Mouse (Mus musculus) brown adipose tissue, adult 24 weeks (tissue): ENCODE data around the gene Pcolce2. TPM values are rescaled to one million over a fixed set of nuclear protein-coding genes. Genes with fewer than 3 reads are reported as not detected.

ENCODE experiments used
- H3K27ac ChIP-seq: fragments of 200-500 bp; replicated peaks from 2 replicates; pipeline ENCODE4 v1.5.1; 2012; ENCODE audit warnings: low read depth, mild to moderate bottlenecking, low read length
- H3K4me1 ChIP-seq: fragments of 200-500 bp; 2 replicates; pipeline ENCODE4 v1.6.1; 2012; ENCODE audit warnings: low read length, mixed read lengths; ENCODE audit not compliant: control insufficient read depth, insufficient read depth, insufficient read length
- H3K4me3 ChIP-seq: fragments of 200-500 bp; 2 replicates; pipeline ENCODE4 v1.5.1; 2012; ENCODE audit warnings: low read depth, mild to moderate bottlenecking, low read length, moderate library complexity; ENCODE audit not compliant: insufficient read depth
- polyA plus RNA-seq: library from polyadenylated mRNA; stranded (reverse); fragments of >200 nt; gene quantifications from 2 replicates; pipeline ENCODE4 v1.2.4, GENCODE M21; 2012; ENCODE audit not compliant: missing spikeins, insufficient read depth, insufficient read length

Pcolce2 gene
- polyA plus RNA-seq, 1 experiment = 12.2 TPM

DNA sequence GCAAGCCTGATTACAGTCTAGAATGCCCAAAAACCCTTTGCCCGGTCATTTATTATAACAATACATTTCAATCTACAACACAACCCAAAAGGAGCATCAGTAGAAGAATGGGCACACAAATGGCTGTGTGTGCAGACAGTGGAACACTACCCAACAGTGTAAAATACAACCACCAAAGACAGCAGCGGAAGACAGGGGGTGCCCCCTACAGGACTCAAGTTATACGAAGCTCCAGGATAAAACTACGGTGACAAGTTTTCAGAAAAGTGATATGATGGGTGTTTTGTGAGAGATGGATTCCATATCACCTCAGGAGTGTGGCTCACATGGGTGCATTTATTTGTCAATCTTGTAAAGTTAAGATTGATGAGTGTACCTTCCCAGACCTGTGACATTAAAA is 38.6 kb downstream of the Pcolce2 start:
- H3K27ac ChIP-seq = no peak overlapping the region
- H3K4me1 ChIP-seq = no peaks in the 10 kb centered on the region; the same call in 1 of the 2 replicates

DNA sequence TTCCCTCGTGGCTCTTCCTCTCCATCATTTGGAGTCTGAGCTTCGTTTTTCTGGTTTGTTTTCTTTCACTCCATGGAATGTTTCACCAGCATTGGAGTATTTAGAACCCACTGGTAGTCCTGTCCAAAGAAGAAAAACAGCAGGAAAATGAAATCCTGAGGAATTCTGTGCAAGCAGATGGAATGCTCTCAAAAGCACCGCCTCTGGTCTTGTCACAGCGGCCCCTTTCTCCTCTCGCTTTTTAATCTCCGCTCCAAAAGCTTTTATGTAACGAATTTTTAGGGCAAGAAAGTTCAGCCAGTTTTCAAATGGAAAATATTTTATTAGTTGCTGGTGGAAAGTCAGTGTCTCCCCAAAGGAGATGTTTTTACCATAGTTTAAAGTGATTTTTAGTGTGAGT is 42.6 kb downstream of the Pcolce2 start:
- no peak overlapping the region for H3K27ac ChIP-seq
- H3K4me3 ChIP-seq = no peak overlapping the region
- no peaks in the 10 kb centered on the region; the same call in 1 of the 2 replicates for H3K4me1 ChIP-seq

More for the DNA sequence above, 38.6 kb downstream of the Pcolce2 start:
- H3K4me3 ChIP-seq = no peak overlapping the region

DNA sequence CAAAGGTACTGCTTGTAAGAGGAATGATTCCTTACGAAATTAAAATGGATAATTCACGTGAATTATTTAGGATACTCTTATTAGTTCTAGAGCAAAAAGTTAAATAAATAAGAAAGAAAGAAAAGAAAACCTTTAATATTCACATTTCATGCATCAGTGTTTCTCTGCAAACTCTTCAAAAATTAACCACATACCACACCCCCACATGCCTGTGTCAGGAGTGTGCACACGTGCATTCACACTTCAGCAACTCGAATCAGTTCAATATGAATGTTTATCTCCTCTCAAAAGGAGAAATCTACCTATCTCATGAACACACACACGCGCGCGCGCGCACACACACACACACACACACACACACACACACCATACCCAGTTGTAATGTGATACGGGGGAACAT is 43.3 kb downstream of the Pcolce2 start:
- H3K4me3 ChIP-seq = no peak overlapping the region
- no peaks in the 10 kb centered on the region for H3K4me1 ChIP-seq
- no peak overlapping the region for H3K27ac ChIP-seq

DNA sequence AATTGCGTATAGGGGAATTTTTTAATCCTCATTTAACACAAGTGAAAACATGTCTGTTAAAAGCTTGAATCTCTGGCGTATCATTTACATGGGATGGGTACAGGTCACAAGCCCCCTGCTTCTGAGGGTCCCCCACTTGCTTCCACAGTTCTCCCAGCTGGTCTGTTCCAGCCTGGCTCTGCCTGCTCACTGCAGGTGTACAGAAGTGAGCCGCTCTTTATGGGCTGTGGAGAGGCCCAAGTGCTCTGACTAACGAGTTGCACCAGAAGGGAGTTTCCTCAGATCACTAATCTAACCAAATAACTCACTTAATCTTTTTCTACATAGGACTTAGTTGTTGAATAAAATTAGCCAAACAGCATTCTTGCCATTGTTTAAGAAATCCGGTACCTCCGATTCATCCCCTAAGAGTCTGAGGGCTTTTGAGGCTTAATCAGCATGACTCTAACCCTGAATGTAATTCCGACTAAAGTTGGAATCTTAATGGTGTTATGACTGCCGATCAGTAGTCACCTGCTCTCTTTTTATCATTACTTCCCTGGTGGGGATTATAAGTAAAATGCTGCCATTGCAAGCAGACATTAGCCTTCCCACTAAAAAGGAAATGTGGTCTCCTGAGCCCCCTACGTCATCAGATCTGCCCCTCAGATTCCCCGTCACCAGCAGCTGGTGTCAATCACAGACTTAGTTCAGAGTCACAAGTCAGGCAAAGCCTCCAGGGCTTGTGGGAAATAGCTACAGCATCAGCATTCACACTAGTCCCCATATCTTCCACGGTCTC is 48.4 kb downstream of the Pcolce2 start:
- Histone ChIP-seq H3K4me1 (no peaks in the 10 kb centered on the region), H3K27ac (no peak overlapping the region), H3K4me3 (no peak overlapping the region)

DNA sequence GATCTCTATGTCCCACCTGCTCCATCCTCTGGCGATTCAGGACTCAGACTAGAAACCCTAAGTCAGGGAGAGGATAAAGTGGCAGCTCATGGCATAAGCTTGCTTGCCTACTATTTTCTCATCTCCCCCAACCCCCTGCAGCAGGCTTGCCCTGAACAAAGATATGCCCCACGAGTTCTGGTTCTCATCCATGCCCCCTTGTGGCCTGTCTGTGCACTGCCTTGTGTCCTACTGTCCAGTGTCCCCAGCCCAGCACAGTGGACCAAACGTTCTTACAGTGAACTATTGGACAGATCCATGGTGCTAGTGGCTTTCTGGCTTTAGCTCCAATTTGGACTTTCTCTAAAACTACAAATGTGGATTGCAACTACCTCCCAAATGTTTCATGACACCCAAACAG is 50.7 kb downstream of the Pcolce2 start:
- H3K27ac ChIP-seq = no peak overlapping the region
- H3K4me1 ChIP-seq = no peaks in the 10 kb centered on the region
- no peak overlapping the region for H3K4me3 ChIP-seq

DNA sequence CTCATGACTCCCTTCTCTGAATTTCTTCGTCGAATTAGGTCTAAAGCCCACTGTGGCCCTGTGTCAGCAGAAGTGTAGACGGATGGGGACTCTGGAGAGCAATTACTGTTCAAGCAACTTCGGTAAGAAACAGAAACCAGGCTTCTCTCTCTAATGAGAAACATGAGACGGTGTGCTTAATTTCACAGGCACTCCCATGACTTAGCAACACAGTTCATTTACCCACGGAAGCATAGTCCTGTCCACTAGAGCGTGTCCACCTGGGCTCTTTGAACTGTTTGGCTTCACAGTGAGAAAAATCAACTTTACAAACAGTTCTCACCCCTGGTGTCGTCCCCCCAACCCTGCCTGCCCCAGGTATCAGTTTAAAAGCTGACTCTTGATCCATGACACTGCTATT is 55.4 kb downstream of the Pcolce2 start:
- Histone ChIP-seq H3K27ac (no peak overlapping the region), H3K4me1 (no peaks in the 10 kb centered on the region), H3K4me3 (no peak overlapping the region)

DNA sequence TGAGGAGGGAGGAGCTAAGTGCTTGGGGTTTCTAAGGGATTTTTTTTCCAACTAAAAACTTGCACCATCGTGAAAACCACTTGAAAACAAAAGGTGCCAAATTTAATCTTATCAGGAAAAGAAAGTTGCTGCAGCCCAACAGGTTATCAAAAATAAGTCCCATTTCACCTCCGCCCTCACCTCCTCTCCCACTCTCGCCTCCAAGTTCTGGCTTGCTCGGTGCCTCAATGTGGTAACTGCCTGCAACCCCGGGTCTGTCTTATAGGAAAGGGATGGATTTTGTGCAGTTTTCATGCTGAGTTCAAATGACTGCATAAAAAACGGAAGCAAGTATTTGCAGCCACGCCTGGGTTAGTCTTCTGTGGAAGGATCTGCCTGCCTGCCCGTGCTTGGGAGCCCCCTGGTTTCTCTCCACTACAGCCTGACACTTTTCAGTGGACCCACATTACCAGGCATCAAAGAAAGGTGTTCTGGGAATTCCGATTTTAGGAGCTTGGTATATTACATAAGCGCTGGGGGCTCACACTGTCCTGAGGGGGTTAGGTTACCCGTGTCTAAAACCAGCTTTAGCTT is 56.2 kb downstream of the Pcolce2 start:
- no peaks in the 10 kb centered on the region for H3K4me1 ChIP-seq
- no peak overlapping the region for H3K4me3 ChIP-seq
- H3K27ac ChIP-seq = no peak overlapping the region

DNA sequence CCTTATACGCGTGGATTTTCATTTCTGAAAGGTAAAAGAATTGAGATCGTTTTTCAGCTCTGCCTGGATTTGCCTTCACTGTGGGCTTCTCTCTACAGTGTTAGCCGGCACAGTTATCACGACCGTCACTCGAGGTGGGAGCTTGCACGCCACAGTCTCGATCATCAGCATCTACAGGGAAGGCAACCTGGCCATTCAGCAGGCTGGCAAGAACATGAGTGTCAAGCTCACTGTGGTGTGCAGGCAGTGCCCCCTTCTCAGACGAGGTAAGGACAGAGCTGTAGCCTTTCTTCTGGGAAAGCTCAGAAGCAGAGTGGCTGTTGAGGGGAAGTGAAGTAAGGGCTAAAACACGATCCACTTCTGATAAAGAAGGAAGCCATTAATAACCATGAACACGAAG is 57.1 kb downstream of the Pcolce2 start:
- H3K4me1 ChIP-seq = no peaks in the 10 kb centered on the region
- no peak overlapping the region for H3K4me3 ChIP-seq
- H3K27ac ChIP-seq = no peak overlapping the region

DNA sequence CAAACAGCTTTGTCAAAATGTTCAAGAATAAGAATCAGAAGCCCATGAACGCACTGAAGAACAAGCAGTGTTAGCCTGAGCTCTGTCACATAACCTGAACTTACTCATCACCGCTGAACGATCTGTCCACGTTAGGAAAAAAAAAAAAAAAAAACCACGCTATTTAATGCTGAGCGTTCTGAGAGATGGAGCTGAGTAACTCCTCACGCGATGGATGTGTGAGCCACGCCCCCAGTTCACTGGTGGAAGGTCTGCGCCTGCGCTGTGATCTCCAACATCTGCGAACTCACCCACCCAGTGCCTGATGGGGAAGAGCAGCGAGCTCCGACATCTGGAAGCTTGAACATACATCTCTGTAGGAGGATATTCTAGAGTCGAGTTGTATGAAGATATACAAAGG is 57.6 kb downstream of the Pcolce2 start:
- Histone ChIP-seq H3K4me3 (no peak overlapping the region), H3K27ac (no peak overlapping the region), H3K4me1 (no peaks in the 10 kb centered on the region)

DNA sequence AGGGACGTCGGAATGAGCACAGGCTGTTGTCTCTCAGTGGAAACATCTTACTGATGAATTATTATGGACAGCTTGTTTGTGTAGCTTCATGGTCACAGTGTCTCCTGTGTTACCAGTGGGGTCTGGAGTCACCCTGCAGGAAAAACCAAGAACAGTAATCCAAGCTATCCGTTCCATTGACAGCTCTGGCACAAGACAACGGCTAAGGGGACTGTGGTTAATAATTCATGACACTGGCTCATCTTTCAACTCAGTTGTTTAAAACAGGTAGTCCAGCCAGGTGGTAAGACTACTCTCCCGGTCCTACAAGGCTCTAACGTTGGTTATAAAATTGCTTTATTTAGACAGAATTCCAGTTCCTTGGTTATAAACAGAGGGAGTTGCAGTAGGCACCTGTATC is 59.2 kb downstream of the Pcolce2 start:
- no peak overlapping the region for H3K4me3 ChIP-seq
- no peaks in the 10 kb centered on the region for H3K4me1 ChIP-seq
- no peak overlapping the region for H3K27ac ChIP-seq

DNA sequence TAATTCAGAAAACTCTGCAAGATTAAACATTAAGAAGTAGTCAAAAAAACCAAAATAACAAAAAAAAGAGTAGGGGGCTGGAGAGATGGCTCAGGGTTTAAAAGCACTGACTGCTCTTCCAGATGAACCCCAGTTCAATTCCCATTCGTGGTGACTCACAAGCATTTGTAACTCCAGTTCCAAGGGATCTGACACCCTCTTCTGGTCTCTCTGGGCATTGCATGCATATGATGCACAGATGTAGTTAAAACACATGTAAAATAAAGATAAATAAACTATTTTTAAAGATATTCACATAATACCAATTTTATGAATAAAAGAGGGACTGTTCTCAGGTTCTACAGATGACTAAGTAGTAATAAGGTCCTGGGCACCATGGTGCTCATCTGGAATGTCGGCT is 60.4 kb downstream of the Pcolce2 start:
- no peak overlapping the region for H3K4me3 ChIP-seq
- no peaks in the 10 kb centered on the region for H3K4me1 ChIP-seq
- no peak overlapping the region for H3K27ac ChIP-seq

DNA sequence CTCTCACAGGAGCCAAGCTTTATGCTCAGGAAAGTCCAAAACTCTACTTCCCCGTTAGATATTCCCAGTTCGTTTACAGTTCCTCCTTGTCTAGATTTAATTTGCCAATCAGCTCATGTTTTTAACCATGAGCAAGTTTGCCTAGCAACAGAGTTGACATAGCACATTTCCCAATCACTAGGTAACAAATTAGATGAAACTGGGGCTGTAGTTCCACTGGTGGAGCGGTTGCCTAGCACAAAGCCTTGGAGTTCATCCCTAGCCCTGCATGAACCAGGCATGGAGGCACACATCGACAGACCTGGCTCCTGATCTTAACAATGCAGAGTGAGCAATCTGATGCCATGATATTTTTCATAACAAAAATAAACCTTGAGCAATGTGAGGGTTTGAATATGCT is 61.9 kb downstream of the Pcolce2 start:
- Histone ChIP-seq H3K4me1 (no peaks in the 10 kb centered on the region), H3K4me3 (no peak overlapping the region), H3K27ac (no peak overlapping the region)

DNA sequence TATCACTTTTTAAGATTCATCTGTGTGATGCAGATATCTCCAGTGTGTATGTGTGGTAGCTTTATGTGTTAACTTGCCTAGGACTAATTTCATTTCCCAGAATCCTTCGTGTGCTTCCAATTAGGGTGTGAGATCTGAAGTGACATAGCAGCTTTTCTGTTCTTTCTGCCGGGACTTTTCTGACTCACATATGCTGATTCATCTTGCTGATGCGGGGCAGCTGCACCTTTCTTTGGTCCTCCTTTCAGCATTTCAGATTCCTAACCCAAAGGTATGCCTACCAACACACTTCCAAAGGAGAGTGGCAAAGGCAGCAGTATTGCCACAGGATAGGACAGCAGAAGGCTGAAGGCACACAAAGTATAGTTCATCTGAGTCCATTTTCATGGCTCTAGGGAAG is 66.7 kb downstream of the Pcolce2 start:
- Histone ChIP-seq H3K4me3 (no peak overlapping the region), H3K27ac (no peak overlapping the region), H3K4me1 (no peaks in the 10 kb centered on the region)

DNA sequence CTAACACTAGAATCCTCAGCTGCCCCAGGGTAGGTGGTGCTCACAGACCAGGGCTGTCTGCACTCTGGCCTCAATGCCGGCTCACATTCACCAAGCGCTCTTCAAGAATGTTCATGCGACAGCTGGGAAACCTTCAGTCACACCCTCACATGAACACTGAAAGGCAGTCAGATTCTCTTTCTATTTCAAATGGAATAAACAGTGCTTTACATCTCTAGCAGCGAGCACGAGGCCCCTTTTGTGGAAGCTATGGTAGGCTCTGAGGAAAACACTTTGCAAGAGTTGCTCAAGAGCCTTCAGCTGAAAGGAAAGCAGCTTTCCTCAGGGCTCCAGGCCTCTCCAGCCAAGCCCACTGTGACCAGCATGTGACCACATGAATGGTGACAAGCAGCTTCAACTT is 68.0 kb downstream of the Pcolce2 start:
- H3K4me3 ChIP-seq = no peak overlapping the region
- H3K4me1 ChIP-seq = no peaks in the 10 kb centered on the region
- H3K27ac ChIP-seq = no peak overlapping the region

DNA sequence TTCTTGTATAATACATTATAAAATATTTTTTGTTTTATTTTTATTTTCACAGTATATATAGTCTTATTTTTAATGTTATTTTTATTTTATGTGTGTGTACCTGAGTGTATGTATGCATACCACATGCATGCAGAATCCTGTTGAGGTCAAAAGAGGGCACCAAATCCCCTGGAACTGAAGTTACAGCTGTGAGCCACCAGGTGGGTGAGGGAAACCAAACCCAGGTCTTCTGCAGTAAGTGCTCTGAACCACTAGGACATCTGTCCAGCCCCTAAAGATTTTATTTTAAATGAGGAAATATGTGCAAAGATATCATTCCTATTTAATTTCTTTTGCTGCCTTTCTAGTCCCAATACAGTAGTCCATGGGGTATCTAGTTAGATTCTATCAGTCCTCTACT is 71.5 kb downstream of the Pcolce2 start:
- no peak overlapping the region for H3K27ac ChIP-seq
- no peaks in the 10 kb centered on the region for H3K4me1 ChIP-seq
- no peak overlapping the region for H3K4me3 ChIP-seq

DNA sequence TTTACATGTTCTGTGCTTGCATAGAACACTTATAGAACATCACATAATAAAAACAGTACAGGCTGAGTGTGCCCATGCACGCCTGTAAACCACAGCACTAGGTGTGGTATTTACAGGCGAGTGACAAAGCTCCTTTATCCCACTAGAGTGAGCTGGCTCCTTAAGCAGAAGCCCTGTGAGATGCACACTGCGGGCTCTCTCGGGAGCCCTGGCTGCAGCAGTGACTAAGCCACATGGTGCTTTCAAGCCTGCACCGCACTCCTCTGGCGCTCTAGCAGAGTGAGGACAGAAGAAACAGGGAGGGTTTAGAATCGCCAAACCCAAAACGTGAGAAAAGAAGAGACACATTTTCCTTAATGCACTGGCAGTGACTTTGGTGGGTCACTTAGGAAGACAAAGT is 75.2 kb downstream of the Pcolce2 start:
- Histone ChIP-seq H3K4me1 (no peaks in the 10 kb centered on the region), H3K4me3 (no peak overlapping the region), H3K27ac (no peak overlapping the region)
